Mouse (Mus musculus): ENCODE measurements at regions not wholly inside any gene's neighbourhood (a gene's known extent, or its start where the extent isn't known, plus 50 kb on each side); places are given as distances from the start of the nearest gene placed in this dataset. TPM values are rescaled to one million over a fixed set of nuclear protein-coding genes. Genes with fewer than 3 reads are reported as not detected.
A peak's percentile ranks its signal among the peaks of the same experiment; 100 is the strongest.
"Not testable (repeated sequence)": the region's sequence is repeated elsewhere in the genome, so short reads cannot be mapped to it uniquely, and the experiment has no call there.

DNA sequence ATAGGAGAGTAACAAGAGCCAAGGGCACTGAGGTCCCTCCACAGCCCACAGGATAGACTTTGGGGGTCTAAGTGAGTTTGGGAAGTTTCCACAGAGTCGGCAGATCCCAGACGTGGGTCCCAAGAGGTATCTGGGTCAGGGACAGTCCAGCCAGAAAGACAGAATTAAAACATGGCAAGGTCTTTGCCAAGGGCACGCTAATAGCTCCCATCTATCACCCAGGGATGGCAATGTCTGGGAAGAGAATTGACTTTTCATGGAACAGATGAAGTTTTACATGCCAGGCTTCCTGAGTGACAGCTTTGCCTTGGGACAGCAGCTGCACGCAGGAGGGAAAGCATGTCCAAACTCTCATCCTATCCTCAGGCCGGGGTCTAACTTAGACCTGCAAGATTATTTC is 563.5 kb downstream of the Gm10330 start:
- not testable (repeated sequence) for H3K9ac ChIP-seq (replicated peaks); H3K4me1 ChIP-seq (ENCODE audit: insufficient read depth); H3K36me3 ChIP-seq (replicated peaks; ENCODE audit: insufficient read depth, low read length); H3K27me3 ChIP-seq (ENCODE audit: insufficient read depth, low read length); H3K4me2 ChIP-seq (ENCODE audit: low read depth, low read length); H3K4me3 ChIP-seq (ENCODE audit: low read depth, low read length); ATAC-seq; DNase-seq; H3K27ac ChIP-seq (ENCODE audit: low read depth); H3K9me3 ChIP-seq (ENCODE audit: low read length)
- 70% methylated on average over 1 of the region's 5 CpGs for WGBS (ENCODE audit: insufficient replicate concordance)

GRCm38 (mm10) chr12:23189546-23189945 is 590.5 kb downstream of the Gm10330 start:
- not testable (repeated sequence) for ATAC-seq; H3K4me1 ChIP-seq (ENCODE audit: insufficient read depth); H3K9me3 ChIP-seq (ENCODE audit: low read length); H3K9ac ChIP-seq (replicated peaks); H3K36me3 ChIP-seq (replicated peaks; ENCODE audit: insufficient read depth, low read length); H3K27me3 ChIP-seq (ENCODE audit: insufficient read depth, low read length); H3K4me3 ChIP-seq (ENCODE audit: low read depth, low read length); H3K27ac ChIP-seq (ENCODE audit: low read depth)
- DNase-seq: peak; percentile 12
- peak overlapping the region; percentile 3; the same call in 1 of the 2 replicates for H3K4me2 ChIP-seq (ENCODE audit: low read depth, low read length)
- 1% methylated on average over 37 of the region's 42 CpGs for WGBS (ENCODE audit: insufficient replicate concordance)

DNA sequence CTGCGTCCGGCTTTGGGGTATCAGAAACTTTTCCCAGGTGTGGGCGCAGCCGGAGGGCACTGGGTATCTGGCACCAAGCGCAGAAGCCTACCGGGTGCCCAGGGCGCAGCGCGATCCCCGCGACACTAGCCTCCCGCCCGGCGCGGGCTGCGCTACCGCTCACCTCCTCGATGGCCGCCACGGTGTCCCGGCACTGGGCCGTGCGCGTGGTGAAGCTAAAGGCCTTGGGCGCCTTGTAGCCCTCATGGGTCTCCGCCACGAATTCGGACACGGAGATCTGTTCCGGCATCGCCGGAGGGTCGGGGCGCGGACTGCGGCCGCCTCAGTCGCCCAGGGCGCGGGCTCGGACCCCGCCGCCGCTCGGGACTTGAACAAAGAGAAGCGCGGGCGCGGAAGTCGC is 591.0 kb downstream of the Gm10330 start:
- WGBS (ENCODE audit: insufficient replicate concordance): 2% methylated on average over 30 of the region's 50 CpGs
- not testable (repeated sequence) for H3K4me3 ChIP-seq (ENCODE audit: low read depth, low read length); H3K9ac ChIP-seq (replicated peaks); H3K36me3 ChIP-seq (replicated peaks; ENCODE audit: insufficient read depth, low read length); H3K27ac ChIP-seq (ENCODE audit: low read depth); H3K4me1 ChIP-seq (ENCODE audit: insufficient read depth); H3K27me3 ChIP-seq (ENCODE audit: insufficient read depth, low read length); DNase-seq; H3K9me3 ChIP-seq (ENCODE audit: low read length); ATAC-seq
- H3K4me2 ChIP-seq (ENCODE audit: low read depth, low read length): peak overlapping the region; percentile 3; the same call in 1 of the 2 replicates

Small RNA genes in the stretch of these regions (microRNA-seq; reads per million reads assigned to microRNA genes)
- gene Gm26140: not detected

All from liver, postnatal 0 days (tissue).